Mouse (Mus musculus) stomach, embryonic 15.5 days (tissue): ENCODE results near the gene Hsf2. TPM values are rescaled to one million over a fixed set of nuclear protein-coding genes. Genes with fewer than 3 reads are reported as not detected.
"Not testable (repeated sequence)": the region's sequence is repeated elsewhere in the genome, so short reads cannot be mapped to it uniquely, and the experiment has no call there.

Source experiments
- ATAC-seq: fragments of 200-750 bp; cut with Nextera tagmentation; 2 replicates; pipeline ENCODE4 v1.8.0; 2017; ENCODE audit warnings: low read depth, moderate number of reproducible peaks, moderate TSS enrichment; ENCODE audit not compliant: insufficient read depth, low FRiP score
- H3K27ac ChIP-seq: fragments of 300-500 bp; sonication (generic); 2 replicates; pipeline ENCODE4 v1.5.1; 2015; ENCODE audit warnings: mild to moderate bottlenecking, inconsistent platforms
- H3K27me3 ChIP-seq: fragments of 300-500 bp; sonication (generic); replicated peaks from 2 replicates; pipeline ENCODE4 v1.6.1; 2015; ENCODE audit warnings: inconsistent platforms
- H3K36me3 ChIP-seq: fragments of 300-500 bp; sonication (generic); 2 replicates; pipeline ENCODE4 v1.6.1; 2015; ENCODE audit warnings: inconsistent platforms
- H3K4me1 ChIP-seq: fragments of 300-500 bp; sonication (generic); 2 replicates; pipeline ENCODE4 v1.6.1; 2015; ENCODE audit warnings: inconsistent platforms
- H3K4me2 ChIP-seq: fragments of 300-500 bp; sonication (generic); 2 replicates; pipeline ENCODE4 v1.6.1; 2015; ENCODE audit warnings: mild to moderate bottlenecking, inconsistent platforms
- H3K4me3 ChIP-seq: fragments of 300-500 bp; sonication (generic); replicated peaks from 2 replicates; pipeline ENCODE4 v1.5.1; 2015; ENCODE audit warnings: inconsistent platforms
- H3K9ac ChIP-seq: fragments of 300-500 bp; sonication (generic); 2 replicates; pipeline ENCODE4 v1.6.1; 2015; ENCODE audit warnings: inconsistent platforms
- H3K9me3 ChIP-seq: fragments of 300-500 bp; sonication (generic); 2 replicates; pipeline ENCODE4 v1.6.1; 2016; ENCODE audit warnings: inconsistent platforms
- WGBS: fragments of 180-500 bp; shearing (Covaris S2); methylation state at CpG from one replicate; pipeline ENCODE4 v1.1.7; 2015; 5-methylcytosine and 5-hydroxymethylcytosine counted together
- polyA plus RNA-seq: library from polyadenylated mRNA; unstranded; fragments of >200 nt; fragmentation: Nextera tagmentation; extraction: Ambion mirVana; gene quantifications from 2 replicates; pipeline ENCODE4 v1.2.1, GENCODE M21; 2015

Hsf2 gene
- 24.9 and 28.5 TPM in 2 replicates for polyA plus RNA-seq

GRCm38 (mm10) chr10:57485908-57486541 lies at the start of gene Hsf2:
Hsf2 (plus strand) TSS chr10:57486385.
- no peaks in the 10 kb centered on the region for H3K9me3 ChIP-seq
- H3K27me3 ChIP-seq: no peaks in the 10 kb centered on the region
- no peaks in the 10 kb centered on the region for H3K36me3 ChIP-seq
- WGBS: under 1% methylated on average over 49 of the region's 52 CpGs
- H3K9ac ChIP-seq: peak within 1 kb of the TSS; percentile 92
- H3K4me2 ChIP-seq: peak within 1 kb of the TSS; percentile 71
- no peaks in the 10 kb centered on the region for H3K4me1 ChIP-seq
- peak within 1 kb of the TSS; percentile 98 for H3K27ac ChIP-seq
- peak; percentile 99 for ATAC-seq
- H3K4me3 ChIP-seq: peak within 1 kb of the TSS; percentile 93

GRCm38 (mm10) chr10:57437898-57438297 lies 48.3 kb upstream of the Hsf2 start:
- H3K36me3 ChIP-seq: no peaks in the 10 kb centered on the region
- no peaks in the 10 kb centered on the region for H3K9me3 ChIP-seq
- no peak overlapping the region for H3K4me2 ChIP-seq
- no peak overlapping the region for H3K4me3 ChIP-seq
- no peak overlapping the region for H3K27ac ChIP-seq
- peak; percentile 42; the same call in 1 of the 2 replicates for ATAC-seq
- H3K4me1 ChIP-seq: no peaks in the 10 kb centered on the region
- WGBS: 85% methylated on average over 2 of the region's 2 CpGs
- no peaks in the 10 kb centered on the region for H3K27me3 ChIP-seq
- no peak overlapping the region for H3K9ac ChIP-seq

- Histone ChIP-seq H3K9ac (no peak overlapping the region), H3K4me2 (no peak overlapping the region), H3K4me1 (no peaks in the 10 kb centered on the region), H3K36me3 (no peaks in the 10 kb centered on the region), H3K9me3 (no peaks in the 10 kb centered on the region), H3K4me3 (no peak overlapping the region), H3K27me3 (no peaks in the 10 kb centered on the region), H3K27ac (no peak overlapping the region)
- ATAC-seq: no peak
These were observed 45.1 kb upstream of the Hsf2 start for GRCm38 (mm10) chr10:57441049-57441448.

- Histone ChIP-seq H3K36me3 (no peaks in the 10 kb centered on the region), H3K27me3 (no peaks in the 10 kb centered on the region), H3K4me2 (no peak overlapping the region), H3K27ac (no peak overlapping the region), H3K4me3 (no peak overlapping the region), H3K4me1 (no peaks in the 10 kb centered on the region), H3K9ac (no peak overlapping the region), H3K9me3 (no peaks in the 10 kb centered on the region)
- ATAC-seq: no peak
- 66% methylated on average over 8 of the region's 8 CpGs for WGBS
These were observed 41.8 kb upstream of the Hsf2 start for GRCm38 (mm10) chr10:57444392-57444791.

GRCm38 (mm10) chr10:57445655-57446054 lies 40.5 kb upstream of the Hsf2 start:
- Histone ChIP-seq H3K27me3 (no peaks in the 10 kb centered on the region), H3K27ac (no peak overlapping the region), H3K4me2 (no peak overlapping the region), H3K36me3 (no peaks in the 10 kb centered on the region), H3K4me3 (no peak overlapping the region), H3K9ac (no peak overlapping the region), H3K9me3 (no peaks in the 10 kb centered on the region), H3K4me1 (no peaks in the 10 kb centered on the region)
- WGBS: 84% methylated on average over 1 of the region's 1 CpGs
- ATAC-seq: no peak

GRCm38 (mm10) chr10:57447657-57448050 lies 38.5 kb upstream of the Hsf2 start:
- Histone ChIP-seq H3K9me3 (no peaks in the 10 kb centered on the region), H3K27ac (no peak overlapping the region), H3K9ac (no peak overlapping the region), H3K4me3 (no peak overlapping the region), H3K4me1 (no peaks in the 10 kb centered on the region), H3K36me3 (no peaks in the 10 kb centered on the region), H3K4me2 (no peak overlapping the region), H3K27me3 (no peaks in the 10 kb centered on the region)
- no peak for ATAC-seq

GRCm38 (mm10) chr10:57448051-57448716 lies 38.0 kb upstream of the Hsf2 start:
- no peak overlapping the region for H3K9ac ChIP-seq
- ATAC-seq: no peak
- no peaks in the 10 kb centered on the region for H3K4me1 ChIP-seq
- H3K27ac ChIP-seq: no peak overlapping the region
- no peaks in the 10 kb centered on the region for H3K36me3 ChIP-seq
- no peaks in the 10 kb centered on the region for H3K9me3 ChIP-seq
- H3K27me3 ChIP-seq: no peaks in the 10 kb centered on the region
- WGBS: 3% methylated on average over 19 of the region's 19 CpGs
- H3K4me2 ChIP-seq: peak overlapping the region; percentile 34
- no peak overlapping the region for H3K4me3 ChIP-seq

GRCm38 (mm10) chr10:57463298-57463697 lies 22.9 kb upstream of the Hsf2 start:
- not testable (repeated sequence) for ATAC-seq, H3K4me1 ChIP-seq
- 25% methylated on average over 10 of the region's 10 CpGs for WGBS

GRCm38 (mm10) chr10:57465768-57466167 lies 20.4 kb upstream of the Hsf2 start:
- no peaks in the 10 kb centered on the region for H3K36me3 ChIP-seq
- no peaks in the 10 kb centered on the region for H3K9me3 ChIP-seq
- ATAC-seq: no peak
- H3K4me3 ChIP-seq: no peak overlapping the region
- H3K4me1 ChIP-seq: no peaks in the 10 kb centered on the region
- no peaks in the 10 kb centered on the region for H3K27me3 ChIP-seq
- no peak overlapping the region for H3K27ac ChIP-seq
- H3K4me2 ChIP-seq: no peak overlapping the region
- no peak overlapping the region for H3K9ac ChIP-seq

More at GRCm38 (mm10) chr10:57463298-57463697, 22.9 kb upstream of the Hsf2 start:
- H3K27ac ChIP-seq, H3K9ac ChIP-seq, H3K4me3 ChIP-seq, H3K9me3 ChIP-seq, H3K27me3 ChIP-seq, H3K4me2 ChIP-seq, H3K36me3 ChIP-seq: not testable (repeated sequence)

GRCm38 (mm10) chr10:57477121-57477843 lies 8.9 kb upstream of the Hsf2 start:
- Histone ChIP-seq H3K27me3 (no peaks in the 10 kb centered on the region), H3K9me3 (no peaks in the 10 kb centered on the region), H3K9ac (no peak overlapping the region), H3K27ac (no peak overlapping the region), H3K4me3 (no peak overlapping the region), H3K36me3 (no peaks in the 10 kb centered on the region), H3K4me2 (no peak overlapping the region), H3K4me1 (no peaks in the 10 kb centered on the region)
- WGBS: 74% methylated on average over 9 of the region's 9 CpGs
- no peak for ATAC-seq

GRCm38 (mm10) chr10:57481717-57482116 lies 4.5 kb upstream of the Hsf2 start:
- H3K4me3 ChIP-seq: no peak overlapping the region
- no peaks in the 10 kb centered on the region for H3K4me1 ChIP-seq
- no peaks in the 10 kb centered on the region for H3K36me3 ChIP-seq
- WGBS: 44% methylated on average over 5 of the region's 5 CpGs
- no peak overlapping the region for H3K9ac ChIP-seq
- no peaks in the 10 kb centered on the region for H3K27me3 ChIP-seq
- no peak for ATAC-seq
- H3K9me3 ChIP-seq: no peaks in the 10 kb centered on the region
- no peak overlapping the region for H3K4me2 ChIP-seq
- no peak overlapping the region for H3K27ac ChIP-seq

- Histone ChIP-seq H3K4me2 (no peak overlapping the region), H3K27me3 (no peaks in the 10 kb centered on the region), H3K36me3 (no peaks in the 10 kb centered on the region), H3K27ac (no peak overlapping the region), H3K4me1 (no peaks in the 10 kb centered on the region), H3K9ac (no peak overlapping the region), H3K4me3 (no peak overlapping the region), H3K9me3 (no peaks in the 10 kb centered on the region)
- WGBS: 79% methylated on average over 3 of the region's 3 CpGs
- ATAC-seq: no peak
These were observed 1.4 kb upstream of the Hsf2 start for GRCm38 (mm10) chr10:57484741-57485140.
